Mouse (Mus musculus) MEL (cell line): ENCODE results near the gene Rps28. TPM values are rescaled to one million over a fixed set of nuclear protein-coding genes. Genes with fewer than 3 reads are reported as not detected.

Experiments used
- DNase-seq: peaks from one replicate; pipeline ENCODE4 v3.0.0; 2011; ENCODE audit warnings: low read depth, low spot score
- H3K27ac ChIP-seq: 2 replicates; pipeline ENCODE4 v1.5.1; 2012; ENCODE audit warnings: low read depth, mild to moderate bottlenecking, control low read depth, low read length, moderate library complexity; ENCODE audit not compliant: control insufficient read depth
- H3K27me3 ChIP-seq, 2 experiments: fragments of 150-350 bp in 1 of 2; sonication (generic) in 1 of 2; 2 replicates each; pipeline ENCODE4 v1.6.1; 2012; ENCODE audit warnings: low read length in 2 of 2, mild to moderate bottlenecking in 2 of 2, improper control_type of control experiment in 1 of 2, moderate library complexity in 1 of 2; ENCODE audit not compliant: insufficient read depth in 2 of 2, control insufficient read depth in 1 of 2
- H3K36me3 ChIP-seq, 2 experiments: 2 replicates each; pipeline ENCODE4 v1.6.1; 2012 to 2014; ENCODE audit warnings: low read length in 2 of 2, improper control_type of control experiment in 1 of 2, inconsistent platforms in 1 of 2, mild to moderate bottlenecking in 1 of 2; ENCODE audit not compliant: insufficient read depth in 2 of 2, control insufficient read depth in 1 of 2
- H3K4me1 ChIP-seq, 2 experiments: fragments of 150-350 bp in 1 of 2; sonication (generic) in 1 of 2; 2 replicates each; pipeline ENCODE4 v1.6.1; 2012; ENCODE audit warnings: low read length in 2 of 2, improper control_type of control experiment in 1 of 2, mild to moderate bottlenecking in 1 of 2; ENCODE audit not compliant: insufficient read depth in 2 of 2, control insufficient read depth in 1 of 2
- H3K4me3 ChIP-seq, 2 experiments: fragments of 150-350 bp in 1 of 2; sonication (generic) in 1 of 2; 2 replicates each; pipeline ENCODE4 v1.5.1; 2012; ENCODE audit warnings: low read depth in 2 of 2, low read length in 2 of 2, mild to moderate bottlenecking in 2 of 2, moderate library complexity in 2 of 2, control low read depth in 1 of 2, improper control_type of control experiment in 1 of 2; ENCODE audit not compliant: control insufficient read depth in 1 of 2, insufficient read depth in 1 of 2
- H3K79me2 ChIP-seq: 2 replicates; pipeline ENCODE4 v1.6.1; 2012; ENCODE audit warnings: mild to moderate bottlenecking, low read length, moderate library complexity; ENCODE audit not compliant: control insufficient read depth, poor library complexity, insufficient read depth
- H3K9ac ChIP-seq: 2 replicates; pipeline ENCODE4 v1.6.1; 2012; ENCODE audit warnings: low read depth, mild to moderate bottlenecking, control low read depth, low read length, moderate library complexity; ENCODE audit not compliant: control insufficient read depth, poor library complexity, severe bottlenecking
- H3K9me3 ChIP-seq: fragments of 150-350 bp; sonication (generic); replicated peaks from 2 replicates; pipeline ENCODE4 v1.6.1; 2012; ENCODE audit warnings: mild to moderate bottlenecking, low read length, improper control_type of control experiment, moderate library complexity; ENCODE audit not compliant: insufficient read depth
- HCFC1 ChIP-seq: IDR thresholded peaks from 2 replicates; pipeline ENCODE4 v1.6.1; 2012; ENCODE audit warnings: low read depth, mild to moderate bottlenecking, inconsistent platforms, low read length, improper control_type of control experiment, moderate library complexity
- POLR2A ChIP-seq, 2 experiments: IDR thresholded peaks; 2 replicates each; pipeline ENCODE4 v1.6.1; 2011 to 2012; ENCODE audit warnings: low read length in 2 of 2, mild to moderate bottlenecking in 2 of 2, control low read depth in 1 of 2, improper control_type of control experiment in 1 of 2, low read depth in 1 of 2, moderate library complexity in 1 of 2; ENCODE audit not compliant: control insufficient read depth in 1 of 2, insufficient read depth in 1 of 2, poor library complexity in 1 of 2
- TBP ChIP-seq: IDR thresholded peaks from 2 replicates; pipeline ENCODE4 v1.8.0; 2011; ENCODE audit warnings: low read depth, low read length, improper control_type of control experiment
- ZMIZ1 ChIP-seq: IDR thresholded peaks from 2 replicates; pipeline ENCODE4 v1.6.1; 2012; ENCODE audit warnings: low read depth, mild to moderate bottlenecking, inconsistent platforms, low read length, improper control_type of control experiment, moderate library complexity
- polyA plus RNA-seq, 2 experiments: library from polyadenylated mRNA; stranded (reverse) in 1 of 2; unstranded in 1 of 2; fragments of >175 nt in 1 of 2; fragments of >200 nt in 1 of 2; gene quantifications; 2 replicates each; pipeline versions ENCODE4 v1.2.1 to v1.2.4; 2012; ENCODE audit warnings: low replicate concordance in 2 of 2, low read depth in 1 of 2; ENCODE audit not compliant: insufficient read length in 2 of 2, insufficient read depth in 1 of 2, missing spikeins in 1 of 2
- total RNA-seq: library from RNA; depleted of rRNA; stranded (reverse); fragments of 300-350 nt; gene quantifications from 2 replicates; pipeline ENCODE4 v1.2.3, GENCODE M21; 2012; rRNA removed

Rps28 gene
- total and polyA plus RNA-seq, 3 experiments: 994 to 3,556 (median 2,154) TPM

- Histone ChIP-seq H3K36me3 (peaks cover 0 to 3% of the 10 kb centered on the region in 2 experiments; a peak in 1 of 4 replicates), H3K27me3 (no peaks in the 10 kb centered on the region; a peak in 1 of 4 replicates), H3K4me3 (no peak overlapping the region), H3K79me2 (no peaks in the 10 kb centered on the region), H3K9me3 (no peaks in the 10 kb centered on the region), H3K27ac (no peak overlapping the region), H3K4me1 (no peaks in the 10 kb centered on the region), H3K9ac (no peak overlapping the region)
- DNase-seq: peak; percentile 38
- TF ChIP-seq TBP (peak; percentile 77), HCFC1 (no peak), ZMIZ1 (peak; percentile 82; the same call in 1 of the 2 replicates), POLR2A (IDR thresholded peaks at IDR 0.05; ENCODE audit: control insufficient read depth in 1 of 2, insufficient read depth in 1 of 2, low read depth in 1 of 2, low read length in 2 of 2, poor library complexity in 1 of 2) (peak in 1 of 2 experiments; percentile 59; a peak in 2 of 4 replicates)
These were observed 52.7 kb downstream of the Rps28 start for GRCm38 (mm10) chr17:33771617-33772016.

Other genes with a start within 250 kb of the Rps28 start
- gene Zfp414, start 195.5 kb downstream of the Rps28 start, total RNA-seq: 8.1 and 8.6 TPM in 2 replicates
- 10 to 100 TPM in 1 of 2 experiments, not detected in 1; 52.2 TPM for gene Zfp414, start 195.5 kb downstream of the Rps28 start, polyA plus RNA-seq
- 0.12 TPM in 1 of 2 replicates, not detected in the other for gene Pram1, start 186.5 kb downstream of the Rps28 start, total RNA-seq
- gene Pram1, start 186.5 kb downstream of the Rps28 start, polyA plus RNA-seq: 1 to 10 TPM in 1 of 2 experiments, not detected in 1; 1.6 TPM
- 203 and 224 TPM in 2 replicates for gene Hnrnpm, start 137.7 kb downstream of the Rps28 start, total RNA-seq
- gene Hnrnpm, start 137.7 kb downstream of the Rps28 start, polyA plus RNA-seq: 100 to 1,000 TPM; 420 to 473 TPM
- gene March2, start 105.9 kb downstream of the Rps28 start, total RNA-seq: 7.2 and 10.9 TPM in 2 replicates
- 10 to 100 TPM in 1 of 2 experiments, not detected in 1; 18.8 TPM for gene March2, start 105.9 kb downstream of the Rps28 start, polyA plus RNA-seq
- 24.0 and 26.3 TPM in 2 replicates for gene Rab11b, start 64.0 kb downstream of the Rps28 start, total RNA-seq
- 100 to 1,000 TPM in 1 of 2 experiments, not detected in 1; 105 TPM for gene Rab11b, start 64.0 kb downstream of the Rps28 start, polyA plus RNA-seq
- 11.7 and 13.5 TPM in 2 replicates for gene Angptl4, start 42.7 kb downstream of the Rps28 start, total RNA-seq
- 10 to 100 TPM in 1 of 2 experiments, not detected in 1; 15.8 TPM for gene Angptl4, start 42.7 kb downstream of the Rps28 start, polyA plus RNA-seq
- gene Kank3, start 14.0 kb downstream of the Rps28 start, total RNA-seq: 5.0 and 5.2 TPM in 2 replicates
- 1 to 10 TPM in 1 of 2 experiments, not detected in 1; 5.5 TPM for gene Kank3, start 14.0 kb downstream of the Rps28 start, polyA plus RNA-seq
- gene Ndufa7, start within 50 bp of the Rps28 start, total RNA-seq: 359 and 370 TPM in 2 replicates
- gene Ndufa7, start within 50 bp of the Rps28 start, polyA plus RNA-seq: 100 to 1,000 TPM in 1 of 2 experiments, not detected in 1; 326 TPM
- gene Cd320, start 18.5 kb upstream of the Rps28 start, total RNA-seq: 38.5 and 48.5 TPM in 2 replicates
- 10 to 100 TPM in 1 of 2 experiments, not detected in 1; 45.6 TPM for gene Cd320, start 18.5 kb upstream of the Rps28 start, polyA plus RNA-seq
- not detected in 2 replicates for gene Gm7029, start 49.3 kb upstream of the Rps28 start, total RNA-seq
- gene Gm7029, start 49.3 kb upstream of the Rps28 start, polyA plus RNA-seq: not detected
- 17.1 and 20.6 TPM in 2 replicates for gene Kifc1, start 66.1 kb upstream of the Rps28 start, total RNA-seq
- 10 to 100 TPM in 1 of 2 experiments, not detected in 1; 53.5 TPM for gene Kifc1, start 66.1 kb upstream of the Rps28 start, polyA plus RNA-seq
- gene Platr17, start 80.6 kb upstream of the Rps28 start, total RNA-seq: not detected in 2 replicates
- gene Platr17, start 80.6 kb upstream of the Rps28 start, polyA plus RNA-seq: not detected
- gene Daxx, start 84.9 kb upstream of the Rps28 start, total RNA-seq: 39.6 and 40.6 TPM in 2 replicates
- 10 to 100 TPM in 1 of 2 experiments, not detected in 1; 68.0 TPM for gene Daxx, start 84.9 kb upstream of the Rps28 start, polyA plus RNA-seq
- gene Tapbp, start 91.3 kb upstream of the Rps28 start, total RNA-seq: 14.7 and 24.3 TPM in 2 replicates
- 10 to 100 TPM in 1 of 2 experiments, not detected in 1; 33.3 TPM for gene Tapbp, start 91.3 kb upstream of the Rps28 start, polyA plus RNA-seq
- gene Zbtb22, start 91.3 kb upstream of the Rps28 start, total RNA-seq: 18.6 and 20.2 TPM in 2 replicates
- 10 to 100 TPM in 1 of 2 experiments, not detected in 1; 30.0 TPM for gene Zbtb22, start 91.3 kb upstream of the Rps28 start, polyA plus RNA-seq
- gene Rgl2, start 105.0 kb upstream of the Rps28 start, total RNA-seq: 19.0 and 24.9 TPM in 2 replicates
- 10 to 100 TPM in 1 of 2 experiments, not detected in 1; 43.6 TPM for gene Rgl2, start 105.0 kb upstream of the Rps28 start, polyA plus RNA-seq
- 189 and 239 TPM in 2 replicates for gene Pfdn6, start 115.8 kb upstream of the Rps28 start, total RNA-seq
- gene Pfdn6, start 115.8 kb upstream of the Rps28 start, polyA plus RNA-seq: 100 to 1,000 TPM in 1 of 2 experiments, not detected in 1; 222 TPM
- 97.6 and 100 TPM in 2 replicates for gene Wdr46, start 116.1 kb upstream of the Rps28 start, total RNA-seq
- gene Wdr46, start 116.1 kb upstream of the Rps28 start, polyA plus RNA-seq: 100 to 1,000 TPM in 1 of 2 experiments, not detected in 1; 131 TPM
- gene B3galt4, start 126.9 kb upstream of the Rps28 start, total RNA-seq: 2.2 and 2.5 TPM in 2 replicates
- gene B3galt4, start 126.9 kb upstream of the Rps28 start, polyA plus RNA-seq: 1 to 10 TPM in 1 of 2 experiments, not detected in 1; 2.9 TPM
- 20.6 and 23.6 TPM in 2 replicates for gene Vps52, start 131.2 kb upstream of the Rps28 start, total RNA-seq
- gene Vps52, start 131.2 kb upstream of the Rps28 start, polyA plus RNA-seq: 10 to 100 TPM in 1 of 2 experiments, not detected in 1; 40.7 TPM
- 252 and 286 TPM in 2 replicates for gene Rps18, start 131.4 kb upstream of the Rps28 start, total RNA-seq
- gene Rps18, start 131.4 kb upstream of the Rps28 start, polyA plus RNA-seq: 1,000 to 10,000 TPM in 1 of 2 experiments, not detected in 1; 1,183 TPM
- gene H2-K1, start 175.8 kb upstream of the Rps28 start, total RNA-seq: 81.1 and 87.9 TPM in 2 replicates
- gene H2-K1, start 175.8 kb upstream of the Rps28 start, polyA plus RNA-seq: 100 to 1,000 TPM in 1 of 2 experiments, not detected in 1; 113 TPM
- gene Ring1, start 200.1 kb upstream of the Rps28 start, total RNA-seq: 12.4 and 18.3 TPM in 2 replicates
- 10 to 100 TPM in 1 of 2 experiments, not detected in 1; 28.4 TPM for gene Ring1, start 200.1 kb upstream of the Rps28 start, polyA plus RNA-seq
- gene H2-Ke6, start 203.5 kb upstream of the Rps28 start, total RNA-seq: 19.6 and 24.1 TPM in 2 replicates
- 10 to 100 TPM in 1 of 2 experiments, not detected in 1; 34.4 TPM for gene H2-Ke6, start 203.5 kb upstream of the Rps28 start, polyA plus RNA-seq
- 125 and 152 TPM in 2 replicates for gene Slc39a7, start 207.1 kb upstream of the Rps28 start, total RNA-seq
- 100 to 1,000 TPM in 1 of 2 experiments, not detected in 1; 150 TPM for gene Slc39a7, start 207.1 kb upstream of the Rps28 start, polyA plus RNA-seq
- gene Rxrb, start 207.2 kb upstream of the Rps28 start, total RNA-seq: 37.2 and 37.6 TPM in 2 replicates
- gene Rxrb, start 207.2 kb upstream of the Rps28 start, polyA plus RNA-seq: 10 to 100 TPM in 1 of 2 experiments, not detected in 1; 63.4 TPM
- 4.6 and 4.8 TPM in 2 replicates for gene Col11a2, start 214.9 kb upstream of the Rps28 start, total RNA-seq
- 10 to 100 TPM in 1 of 2 experiments, not detected in 1; 14.5 TPM for gene Col11a2, start 214.9 kb upstream of the Rps28 start, polyA plus RNA-seq